Mouse (Mus musculus) kidney, postnatal 25 days (tissue): Measurements from ENCODE around the gene Pax7.

Experiments
- DNase-seq, 2 experiments: peaks; one replicate each; pipeline ENCODE4 v3.0.0; 2021; ENCODE audit warnings: mixed read lengths in 2 of 2

The Pax7 gene

DNA sequence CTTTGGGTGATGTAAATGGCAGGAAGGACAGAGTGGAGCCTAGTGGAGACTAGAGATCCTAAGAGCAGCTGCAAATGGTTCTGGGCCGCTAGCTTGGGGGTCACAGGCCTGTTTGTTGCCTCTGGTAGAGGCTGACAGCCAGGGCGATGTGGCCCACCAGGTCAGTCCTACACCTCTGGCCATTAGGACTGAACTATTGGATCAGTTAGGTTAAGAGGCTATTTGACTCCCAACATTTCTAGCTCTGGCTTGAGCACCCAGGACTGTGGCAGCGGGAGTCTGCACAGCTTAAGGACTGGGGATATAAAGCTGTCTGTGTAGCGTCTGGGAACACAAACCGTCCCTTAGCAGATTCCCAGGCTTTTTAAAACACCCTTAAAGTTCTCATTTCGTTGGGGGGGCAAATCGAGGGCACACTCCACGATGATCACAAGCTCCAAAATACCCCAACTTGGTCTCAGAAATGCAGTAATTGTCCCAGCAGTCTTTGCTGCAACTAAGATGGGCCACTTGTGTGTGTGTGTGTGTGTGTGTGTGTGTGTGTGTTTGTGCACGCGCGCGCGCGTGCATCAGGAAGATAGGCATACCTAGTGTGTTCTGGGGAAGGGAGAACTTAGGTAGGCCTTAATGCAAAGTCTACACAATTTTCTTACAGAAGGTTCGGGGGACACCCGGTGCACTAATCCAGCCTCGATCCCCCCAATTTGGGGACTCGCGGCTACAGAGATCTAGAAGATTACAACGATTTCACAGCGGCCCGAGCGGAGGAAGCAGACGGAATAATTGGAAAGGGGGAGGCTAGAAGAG, 2.5 kb downstream of the Pax7 start:
- DNase-seq: no peak

DNA sequence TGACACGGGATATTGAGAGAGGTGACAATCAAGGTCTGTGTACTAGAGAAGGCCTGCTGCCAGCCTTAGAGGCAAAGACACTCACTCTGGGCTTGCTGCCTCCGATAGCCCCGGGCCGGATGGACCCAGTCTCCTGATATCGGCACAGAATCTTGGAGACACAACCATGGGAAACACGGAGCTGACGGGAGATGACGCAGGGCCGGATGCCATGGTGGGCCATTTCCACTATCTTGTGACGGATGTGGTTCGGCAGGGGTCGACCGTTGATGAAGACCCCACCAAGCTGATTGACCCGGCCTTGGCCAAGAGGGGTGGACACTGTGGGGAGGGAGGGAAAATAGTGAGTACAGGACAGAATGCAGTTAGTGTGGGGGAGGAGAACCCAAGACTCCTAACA, 3.3 kb downstream of the Pax7 start:
- no peak for DNase-seq

DNA sequence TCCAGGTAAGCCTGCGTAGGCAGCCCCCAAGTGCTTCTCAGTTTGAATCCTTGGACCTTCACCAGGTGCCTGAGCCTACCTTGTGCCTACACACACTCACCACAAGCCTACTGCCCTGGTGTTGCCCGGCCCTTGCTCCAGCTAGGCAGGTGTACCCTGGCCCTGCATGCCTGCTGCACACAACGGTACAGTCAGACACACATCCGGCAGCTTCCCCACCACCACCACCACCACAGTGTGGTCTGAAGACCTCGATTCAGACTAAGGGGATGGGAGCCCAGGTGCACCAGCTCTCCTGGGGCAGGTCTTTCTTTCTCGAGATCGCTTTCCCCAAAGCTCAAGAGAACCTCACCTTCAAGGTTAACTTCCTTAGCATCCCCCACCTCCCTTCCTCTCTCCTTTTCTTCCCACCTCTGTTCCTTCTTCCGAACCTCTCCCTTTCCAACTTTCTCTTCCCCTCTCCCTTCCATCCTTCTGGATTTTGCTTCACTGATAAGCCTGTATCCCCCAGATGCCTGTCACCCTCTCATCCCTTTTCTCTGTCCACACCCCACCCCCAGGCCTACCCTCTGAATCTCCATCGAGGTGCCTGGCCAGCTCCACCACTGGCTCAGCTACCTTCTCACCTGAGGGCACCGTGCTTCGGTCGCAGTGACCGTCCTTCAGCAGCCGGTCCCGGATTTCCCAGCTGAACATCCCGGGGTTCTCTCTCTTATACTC, 4.3 kb downstream of the Pax7 start:
- no peak for DNase-seq

DNA sequence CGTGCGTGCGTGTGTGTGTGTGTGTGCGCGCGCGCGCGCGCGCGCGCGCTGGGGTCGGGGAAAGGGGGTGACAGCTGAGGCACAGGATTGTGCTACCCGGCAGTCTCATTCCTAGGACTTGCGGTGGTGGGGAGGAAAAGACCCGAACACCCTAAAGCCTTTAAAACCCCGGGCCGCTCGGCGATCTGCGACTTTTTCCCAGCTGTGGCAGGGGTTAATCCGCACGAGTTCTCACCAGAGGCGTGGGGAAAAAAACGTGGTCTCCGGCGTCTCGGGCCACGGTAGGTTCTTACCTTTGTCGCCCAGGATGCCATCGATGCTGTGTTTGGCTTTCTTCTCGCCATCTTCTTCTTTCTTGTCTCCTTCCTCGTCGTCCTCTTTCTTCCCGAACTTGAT, 5.0 kb downstream of the Pax7 start:
- no peak for DNase-seq

DNA sequence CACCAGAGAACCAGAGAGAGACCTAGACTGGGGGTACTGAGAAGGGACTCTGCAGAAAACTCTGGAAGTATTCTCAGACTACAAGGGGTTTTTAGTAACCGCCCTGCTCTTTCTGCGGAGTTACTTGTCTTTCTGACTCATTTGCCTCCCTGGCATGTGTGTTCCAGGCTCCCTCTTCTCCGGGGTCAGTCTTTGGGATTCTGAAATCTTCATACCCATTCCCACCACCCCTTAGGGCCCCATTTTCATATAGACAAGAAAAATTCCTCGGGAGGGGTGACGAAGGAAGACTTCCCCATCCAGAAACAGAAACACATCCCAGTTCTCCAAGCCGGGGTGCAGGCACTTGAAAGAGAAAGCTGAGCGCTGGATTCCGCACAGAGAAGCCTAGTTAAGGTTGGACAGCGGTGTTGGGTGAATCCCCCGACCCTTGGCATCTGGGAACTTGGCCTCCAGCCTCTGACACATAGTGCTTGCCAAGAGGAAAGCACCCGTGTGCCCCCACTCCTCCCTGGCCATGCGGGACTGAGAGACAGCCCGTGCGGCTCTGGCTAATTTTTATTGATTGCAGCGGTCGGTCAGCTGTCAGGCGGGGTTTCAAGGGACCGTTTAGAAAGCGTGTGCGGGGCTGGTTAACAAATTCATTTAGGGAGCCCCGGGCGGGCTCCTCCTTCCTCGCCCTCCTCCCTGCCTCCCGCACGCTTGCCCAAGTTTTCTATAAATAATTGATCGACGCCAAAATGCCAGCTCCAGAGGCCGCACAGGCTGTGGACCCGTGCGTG, 5.6 kb downstream of the Pax7 start:
- no peak for DNase-seq

DNA sequence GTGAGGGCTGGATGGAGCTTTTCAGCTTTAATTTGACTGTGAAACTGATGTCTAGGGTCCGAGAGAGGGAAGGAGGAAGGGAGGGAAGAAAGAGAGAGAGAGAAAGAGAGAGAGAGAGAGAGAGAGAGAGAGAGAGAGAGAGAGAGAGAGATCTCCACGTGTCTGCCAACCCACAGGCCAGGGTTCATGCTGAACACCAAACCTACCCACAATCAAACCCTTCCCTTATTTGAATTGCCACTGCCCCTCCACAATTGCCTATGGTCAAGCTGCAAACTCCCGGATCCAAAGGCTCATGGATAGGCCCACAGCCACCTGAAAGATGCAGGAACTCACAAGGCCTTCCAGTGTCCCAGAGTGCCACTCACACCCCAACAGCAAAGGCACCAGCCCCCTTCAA, 7.1 kb downstream of the Pax7 start:
- DNase-seq: no peak

DNA sequence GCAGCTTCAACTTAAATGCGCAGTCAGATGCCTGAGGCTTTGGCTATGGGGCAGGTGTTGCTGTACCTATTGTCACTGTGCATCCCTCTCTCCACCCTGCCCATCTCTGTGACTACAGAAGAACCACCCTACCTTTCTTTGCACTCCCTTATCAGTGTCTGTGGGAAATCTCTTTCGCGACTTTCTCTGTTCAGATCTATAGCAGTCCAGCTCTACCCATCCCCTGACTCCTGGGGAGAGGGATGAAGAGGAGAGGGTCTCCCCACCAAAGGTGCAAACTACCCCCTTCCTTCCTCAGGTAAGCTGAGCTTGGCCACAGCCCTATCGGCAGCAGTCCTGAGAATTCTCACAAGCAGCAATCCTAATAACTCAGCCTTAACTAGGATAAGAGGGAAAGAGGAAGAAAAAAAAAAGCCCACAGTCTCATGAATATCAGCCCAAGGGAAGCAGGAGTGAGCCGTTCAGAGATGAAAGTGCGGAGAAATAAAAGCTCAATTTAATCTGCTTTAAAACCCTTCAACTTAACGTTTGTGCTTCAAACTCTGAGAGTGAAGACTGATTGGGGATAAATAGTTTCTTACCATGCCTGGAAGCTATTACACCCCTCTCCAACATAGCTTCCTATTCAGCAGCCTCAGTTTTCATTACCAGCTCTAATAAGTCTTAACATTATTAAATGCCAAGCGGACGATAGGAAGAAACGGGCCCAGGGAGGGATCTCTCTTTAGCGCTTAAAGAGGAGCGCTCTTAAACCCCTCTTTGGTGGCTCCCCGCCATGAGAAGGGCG, 7.8 kb downstream of the Pax7 start:
- no peak for DNase-seq

DNA sequence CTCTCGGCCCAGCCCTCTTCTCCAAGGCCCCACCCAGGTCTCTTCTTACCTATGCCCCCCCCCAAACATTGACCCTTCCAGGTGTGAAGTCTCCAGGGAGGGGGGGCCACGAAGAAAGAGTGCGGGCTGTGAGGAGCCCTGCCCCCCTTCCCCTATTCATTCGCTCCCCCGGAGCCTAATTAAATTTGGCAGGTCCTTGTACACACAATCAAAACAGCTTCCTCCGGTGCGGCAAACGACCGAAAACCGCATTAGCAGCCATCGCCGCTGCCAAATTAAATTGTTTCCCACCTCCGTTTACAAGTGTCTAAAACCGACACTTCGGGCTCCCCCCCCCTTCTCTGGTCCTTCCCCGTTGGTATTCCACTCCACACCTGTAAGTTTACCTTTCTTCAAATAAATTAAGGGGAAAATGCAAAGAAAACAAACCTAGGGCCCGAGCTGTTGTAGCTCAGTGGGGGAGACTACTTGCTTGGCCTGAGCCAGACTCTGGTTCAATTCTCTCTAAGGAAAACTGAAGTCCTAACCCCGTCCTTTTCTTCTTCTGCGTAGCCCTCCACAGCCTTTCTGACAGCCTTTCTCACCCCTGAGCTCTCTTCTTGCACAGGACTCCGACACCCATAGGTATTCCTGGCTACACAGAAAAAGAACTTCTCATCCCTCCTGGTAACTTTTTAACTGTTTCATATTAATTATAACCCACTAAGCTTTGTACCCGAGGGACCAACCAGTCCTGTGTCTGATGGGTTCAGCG, 8.6 kb downstream of the Pax7 start:
- no peak for DNase-seq

DNA sequence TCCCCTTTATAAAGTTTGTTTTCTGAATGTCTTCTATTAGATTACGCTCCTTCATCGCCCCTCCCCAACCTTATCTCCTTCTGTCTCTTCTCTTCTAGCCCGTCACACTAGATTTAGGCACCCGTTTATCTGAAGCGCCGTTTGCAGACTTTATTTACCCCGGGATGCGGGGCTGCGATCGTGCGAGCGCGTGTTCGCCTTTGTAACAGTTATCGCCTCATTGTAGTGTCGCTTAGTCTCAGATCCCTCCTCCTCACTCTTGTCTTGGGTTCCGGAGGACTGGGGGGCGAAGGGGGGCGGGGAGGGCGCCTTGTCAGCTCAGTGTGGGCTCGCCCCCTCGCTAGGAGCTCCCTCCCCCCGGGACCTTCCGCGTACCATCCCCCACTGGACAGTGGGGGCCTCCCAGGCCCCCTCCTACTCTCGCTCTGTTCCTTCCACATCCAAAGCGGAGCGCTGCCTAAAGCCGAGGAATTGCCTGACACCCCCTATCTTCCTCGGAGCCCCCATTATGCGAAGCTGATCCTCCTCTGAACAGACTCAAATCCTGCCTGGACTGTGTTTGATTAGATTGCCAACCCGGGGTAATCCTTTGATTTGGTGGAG, 9.4 kb downstream of the Pax7 start:
- no peak for DNase-seq

DNA sequence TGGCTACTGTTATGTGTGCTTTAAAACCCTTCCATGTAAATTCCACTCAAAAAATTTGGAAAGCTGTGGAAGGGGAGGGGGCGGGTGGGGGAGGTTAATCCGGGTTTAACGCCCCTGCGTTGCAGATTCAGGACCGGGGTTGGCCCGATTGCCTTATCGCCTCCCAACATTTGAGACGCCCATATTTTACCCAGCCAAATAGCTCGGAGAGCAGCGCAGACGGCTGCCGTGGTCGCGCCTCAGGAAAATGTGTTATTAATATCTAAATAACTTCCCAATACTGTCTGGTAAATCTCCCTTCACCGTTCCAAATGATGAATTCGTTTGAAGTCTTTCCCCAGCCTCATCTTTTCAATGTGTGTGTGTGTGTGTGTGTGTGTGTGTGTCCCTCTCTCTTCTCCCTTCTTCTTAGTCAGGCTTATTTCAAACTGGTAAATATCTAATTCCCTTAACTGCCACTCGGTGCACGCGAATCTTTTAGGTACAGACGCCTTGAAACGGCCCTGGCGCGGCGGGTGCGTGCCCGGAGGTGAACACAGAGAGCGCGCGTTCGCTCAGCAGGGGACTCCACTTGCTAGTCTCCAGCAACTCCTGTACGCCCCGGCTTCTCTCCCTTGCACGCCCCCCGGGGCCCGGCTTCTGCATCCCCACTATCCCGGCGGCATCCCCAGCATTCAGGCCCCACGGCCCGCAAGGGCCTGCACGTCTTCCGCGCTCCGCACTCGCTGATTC, 10.0 kb downstream of the Pax7 start:
- no peak for DNase-seq

DNA sequence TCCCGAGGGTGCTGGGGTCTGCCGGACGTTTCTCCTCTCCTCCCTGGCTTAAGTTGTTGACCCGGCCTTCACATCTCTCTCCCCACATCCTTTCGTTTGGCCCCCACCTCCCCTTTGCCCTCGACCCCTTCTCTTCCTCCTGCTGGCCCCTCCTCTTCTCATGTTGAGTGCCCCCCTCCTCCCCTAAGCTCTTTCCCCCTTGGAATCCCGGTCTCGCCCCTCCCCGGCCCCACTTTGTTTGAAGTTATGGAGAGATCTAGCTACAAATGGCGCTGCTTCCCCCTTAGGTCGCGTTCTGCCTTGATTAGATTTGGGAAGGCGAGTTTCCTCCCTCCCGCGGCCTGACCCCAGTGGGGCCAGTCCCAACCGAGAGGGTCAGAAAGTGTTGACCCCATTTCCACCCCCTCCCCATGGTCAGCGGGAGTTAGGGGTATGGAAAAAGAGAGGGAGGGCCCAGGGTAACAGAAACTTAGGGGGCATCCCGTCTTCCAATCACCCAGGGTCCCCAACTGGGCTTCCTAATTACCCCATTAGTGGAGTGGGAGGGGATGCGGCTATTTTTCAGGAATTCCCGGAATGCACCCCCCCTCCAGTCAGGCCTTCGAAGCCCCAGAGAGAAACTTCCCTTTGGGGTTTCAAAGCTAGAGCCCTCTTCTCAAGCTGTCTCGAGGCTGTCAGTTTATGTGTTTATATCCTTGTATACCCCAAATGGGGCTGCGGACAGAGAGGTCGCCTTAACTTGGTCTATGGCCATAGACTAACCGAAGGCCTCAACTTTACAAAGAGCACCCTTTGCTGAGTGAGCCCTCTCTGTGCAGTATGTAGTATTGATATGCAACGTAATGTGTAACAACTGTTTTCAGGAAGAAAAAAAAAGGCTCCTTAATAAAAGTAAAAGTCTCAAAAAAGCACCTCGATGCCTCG, 10.9 kb downstream of the Pax7 start:
- DNase-seq: no peak

DNA sequence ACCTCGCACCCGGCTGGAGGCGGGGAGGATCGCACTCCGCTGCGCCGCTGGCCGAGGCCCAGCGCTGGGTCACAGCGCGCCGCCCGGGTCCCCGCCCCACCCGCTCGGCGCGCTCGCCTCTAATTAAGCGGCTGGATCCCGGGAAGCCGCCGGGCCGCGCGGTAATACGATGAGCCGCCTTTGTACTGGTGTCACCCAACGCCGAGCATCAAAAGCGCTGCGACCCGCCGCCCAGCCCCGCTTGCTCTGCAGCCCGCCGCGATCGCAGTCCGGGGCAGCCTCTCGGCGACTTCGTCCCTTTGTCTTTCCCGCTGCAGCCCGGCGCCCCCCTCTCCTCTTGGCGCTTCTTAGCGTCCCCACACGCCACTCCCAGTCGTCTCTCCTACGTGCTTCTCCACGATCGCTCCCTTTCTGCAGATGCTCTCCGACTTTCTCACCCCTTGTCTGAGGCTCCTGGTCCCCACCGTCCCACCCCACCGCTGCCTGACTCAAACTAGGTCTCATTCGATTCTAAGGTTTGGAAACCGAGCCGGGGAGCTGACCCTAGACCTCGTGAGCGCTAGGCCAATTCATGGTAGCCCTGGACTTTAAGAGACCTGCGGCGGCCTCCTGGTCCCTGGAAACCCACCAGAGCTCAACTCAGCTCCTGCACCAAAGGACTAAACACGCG, 11.7 kb downstream of the Pax7 start:
- no peak for DNase-seq

DNA sequence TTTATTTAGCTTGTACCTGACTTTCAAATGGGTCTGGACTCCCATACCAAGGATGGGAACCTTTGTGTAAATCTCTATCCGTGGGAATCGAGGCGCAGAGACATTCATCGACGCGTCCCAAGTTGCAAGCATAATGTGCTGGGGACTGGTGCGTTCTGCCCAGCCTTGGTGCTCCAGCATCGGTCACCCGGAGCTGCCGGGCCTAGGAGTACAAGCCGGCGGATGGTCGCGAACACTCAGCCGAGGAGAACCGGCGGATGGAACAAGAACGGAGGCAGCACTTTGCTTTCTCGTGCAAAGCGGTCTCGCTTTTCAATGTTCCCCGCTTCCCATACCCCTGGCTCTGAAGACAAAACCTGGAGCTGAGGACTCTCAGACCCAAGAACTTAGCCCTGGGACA, 12.3 kb downstream of the Pax7 start:
- DNase-seq: no peak

DNA sequence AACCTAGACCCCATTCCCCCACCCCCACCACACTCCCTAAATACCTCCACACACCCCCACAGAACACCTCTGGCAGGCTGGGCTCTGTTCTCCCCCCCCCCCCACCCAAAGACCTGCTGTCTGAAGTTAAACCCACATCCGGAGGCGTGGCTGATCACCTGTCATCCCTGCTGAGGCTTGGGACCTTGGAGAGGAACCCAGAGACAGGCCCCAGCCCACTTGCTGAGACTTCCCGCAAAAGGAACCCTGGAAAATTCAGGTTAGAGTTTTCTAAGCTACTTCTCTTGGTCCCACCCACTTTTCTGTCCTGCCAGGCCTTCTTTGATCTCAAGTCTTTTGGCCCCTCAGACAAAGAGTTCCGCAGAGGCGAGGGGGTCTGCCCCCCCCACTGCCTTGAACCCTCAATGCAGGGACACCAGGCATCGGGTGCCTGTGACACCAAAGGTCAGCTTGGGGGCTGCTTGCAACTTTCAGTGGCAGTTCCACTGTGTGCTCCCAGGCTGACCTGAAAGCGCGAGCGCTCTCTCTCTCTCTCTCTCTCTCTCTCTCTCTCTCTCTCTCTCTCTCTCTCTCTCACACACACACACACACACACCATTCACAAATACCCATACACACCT, 13.8 kb downstream of the Pax7 start:
- DNase-seq: no peak

DNA sequence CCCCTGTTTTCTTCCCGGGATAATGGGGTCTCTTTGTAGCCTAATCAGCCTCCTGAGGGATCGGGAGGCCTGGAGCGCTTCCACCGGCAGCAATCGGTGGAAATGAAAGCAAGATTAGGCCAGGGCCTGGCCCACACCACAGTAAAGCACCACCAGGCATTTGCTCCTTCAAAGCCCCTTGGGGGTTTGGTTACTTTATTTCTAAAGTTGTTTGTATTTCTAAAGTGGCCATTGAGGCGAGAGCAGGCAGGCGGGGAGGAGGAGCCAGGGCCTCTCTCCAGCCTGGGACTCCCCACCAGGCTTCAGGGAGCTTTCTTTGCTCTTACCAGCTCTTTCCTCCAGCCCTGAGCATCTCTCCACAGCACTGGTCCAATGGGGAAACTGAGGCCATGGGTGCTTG, 15.2 kb downstream of the Pax7 start:
- DNase-seq: no peak

DNA sequence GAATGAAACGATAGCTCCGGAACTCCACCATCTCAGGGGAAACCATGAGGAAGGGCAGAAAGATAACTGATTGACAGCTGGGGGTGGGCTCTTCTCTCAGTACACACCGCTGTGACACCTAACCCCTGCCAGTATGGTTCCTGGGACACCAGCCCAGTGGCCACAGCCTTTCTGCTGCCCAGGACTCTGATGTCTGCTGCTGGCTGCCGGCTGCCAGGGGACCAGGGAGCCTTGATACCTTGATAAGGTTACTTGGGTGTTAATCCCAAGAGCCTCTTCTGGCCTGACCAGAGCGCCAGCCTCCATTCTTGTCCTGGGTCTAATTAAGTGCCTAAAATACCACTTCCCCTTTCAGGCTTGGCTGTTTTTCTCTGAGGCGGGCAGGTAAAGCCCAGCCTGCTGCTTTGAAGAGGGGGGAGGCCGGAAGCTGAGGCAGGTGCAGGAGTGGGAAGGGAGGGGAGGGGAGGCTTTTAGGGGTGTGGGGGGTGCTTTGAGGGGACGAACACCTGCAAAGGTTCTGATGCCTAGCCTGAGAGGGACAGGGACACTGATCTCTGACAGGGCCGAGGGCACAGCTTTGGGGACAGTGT, 19.9 kb downstream of the Pax7 start:
- DNase-seq: no peak

DNA sequence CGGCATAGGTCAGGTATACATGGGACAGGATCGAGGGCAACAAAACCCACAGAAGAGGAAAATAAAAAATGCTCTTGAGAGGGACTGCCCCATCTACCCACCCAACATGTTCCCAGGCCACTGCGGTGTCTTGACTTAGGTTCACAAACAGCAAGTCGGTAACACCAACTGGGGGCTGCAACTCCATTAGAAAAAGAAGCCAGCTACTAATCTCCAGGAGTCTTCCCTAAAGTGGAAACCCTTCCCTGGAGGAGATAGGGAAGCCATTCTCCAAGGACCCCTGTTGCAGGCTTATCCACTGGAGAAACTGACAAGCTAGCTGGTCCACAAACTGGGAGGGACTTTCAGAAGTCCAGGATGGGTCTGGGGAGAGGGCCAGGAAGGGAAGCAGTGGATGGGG, 21.4 kb downstream of the Pax7 start:
- no peak for DNase-seq

DNA sequence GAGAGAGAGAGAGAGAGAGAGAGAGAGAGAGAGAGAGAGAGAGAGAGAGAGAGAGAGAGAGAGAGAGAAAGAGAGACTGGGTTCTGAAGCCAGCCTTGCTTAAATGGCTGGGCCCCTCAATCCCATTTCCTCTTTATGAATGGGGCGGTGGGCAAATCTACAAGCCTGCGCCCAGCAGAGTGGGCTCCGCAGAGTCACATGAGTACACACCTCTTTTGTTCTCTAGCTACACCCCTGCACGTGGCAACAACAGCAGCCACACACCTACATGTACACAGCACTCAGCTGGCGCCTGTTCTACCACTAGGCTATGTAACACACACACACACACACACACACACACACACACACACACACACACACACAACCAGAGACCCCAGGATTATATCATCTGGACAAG, 21.9 kb downstream of the Pax7 start:
- no peak for DNase-seq
